Mouse (Mus musculus): ENCODE measurements around the gene Tmem150c. TPM values are rescaled to one million over a fixed set of nuclear protein-coding genes. Genes with fewer than 3 reads are reported as not detected.
A peak's percentile ranks its signal among the peaks of the same experiment; 100 is the strongest.

Tmem150c gene
- polyA plus RNA-seq, 1 experiment = not detected

DNA sequence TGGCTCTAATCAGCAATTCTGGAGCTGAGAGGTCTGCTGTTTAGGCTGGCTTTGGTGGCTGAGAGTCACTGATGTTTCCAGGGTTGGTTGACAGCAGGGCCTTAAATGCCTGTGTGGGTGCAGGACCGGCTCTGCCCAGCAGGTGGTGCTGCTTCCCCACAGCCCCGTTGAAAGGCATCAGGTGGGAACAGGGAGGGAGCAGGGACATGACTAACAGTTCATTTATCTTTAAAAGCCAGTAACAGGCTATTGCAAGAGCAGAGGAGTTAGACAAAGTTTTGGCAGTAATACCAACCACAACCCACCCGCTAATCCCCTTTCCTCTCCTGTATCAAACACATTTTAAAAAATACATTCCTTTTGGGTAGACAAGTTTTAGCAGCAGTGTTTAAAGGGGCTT lies 89.4 kb downstream of the Tmem150c start:
- TF ChIP-seq E2F4 (IDR thresholded peaks at IDR 0.05; ENCODE audit: insufficient read depth) = no peak
- Histone ChIP-seq H3K4me2 (ENCODE audit: low read depth) (no peak overlapping the region), H3K36me3 (ENCODE audit: control insufficient read depth, insufficient read depth) (no peaks in the 10 kb centered on the region), H3K4me3 (no peak overlapping the region), H3K79me2 (ENCODE audit: control insufficient read depth, insufficient read depth) (no peaks in the 10 kb centered on the region), H3K27me3 (ENCODE audit: control insufficient read depth, insufficient read depth, insufficient read length) (no peaks in the 10 kb centered on the region), H3ac (ENCODE audit: control insufficient read depth, insufficient read length) (no peak overlapping the region)

DNA sequence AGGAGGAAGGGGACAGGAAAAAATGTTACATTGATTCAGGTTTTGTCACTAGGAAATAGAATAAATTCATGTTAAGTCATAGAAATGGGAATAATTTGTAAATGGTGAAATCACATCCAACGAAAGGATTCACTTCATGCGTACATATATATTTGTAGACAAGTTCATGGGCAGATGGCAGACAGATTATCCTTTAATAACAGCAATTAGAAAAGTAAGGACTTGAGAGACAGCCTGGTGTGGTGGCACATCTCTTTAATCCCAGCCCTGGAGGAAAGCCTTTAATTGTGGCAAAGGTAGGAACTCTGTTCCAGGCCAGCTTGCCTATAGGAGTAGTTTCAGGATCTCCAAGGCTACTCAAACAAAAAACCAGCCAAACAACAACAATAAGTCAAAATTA lies 90.1 kb downstream of the Tmem150c start:
- TF ChIP-seq TCF3 (IDR thresholded peaks at IDR 0.05; ENCODE audit: insufficient read length, low read depth) (no peak), REST (IDR thresholded peaks at IDR 0.05; ENCODE audit: insufficient read depth, insufficient read length) (no peak), POLR2A (IDR thresholded peaks at IDR 0.05; ENCODE audit: insufficient read length, low read depth) (no peak), MAX (IDR thresholded peaks at IDR 0.05; ENCODE audit: low read depth) (no peak), MYOG (IDR thresholded peaks at IDR 0.05; ENCODE audit: control insufficient read depth in 1 of 3, insufficient read depth in 1 of 3, insufficient read length in 2 of 3, low read depth in 2 of 3) (no peak), E2F4 (IDR thresholded peaks at IDR 0.05; ENCODE audit: insufficient read depth) (no peak)
- Histone ChIP-seq H3ac (ENCODE audit: control insufficient read depth, insufficient read length) (no peak overlapping the region), H3K4me3 (no peak overlapping the region), H3K4me2 (ENCODE audit: low read depth) (no peak overlapping the region), H3K27me3 (ENCODE audit: control insufficient read depth, insufficient read depth, insufficient read length) (no peaks in the 10 kb centered on the region), H3K79me2 (ENCODE audit: control insufficient read depth, insufficient read depth) (no peaks in the 10 kb centered on the region), H3K36me3 (ENCODE audit: control insufficient read depth, insufficient read depth) (no peaks in the 10 kb centered on the region)

DNA sequence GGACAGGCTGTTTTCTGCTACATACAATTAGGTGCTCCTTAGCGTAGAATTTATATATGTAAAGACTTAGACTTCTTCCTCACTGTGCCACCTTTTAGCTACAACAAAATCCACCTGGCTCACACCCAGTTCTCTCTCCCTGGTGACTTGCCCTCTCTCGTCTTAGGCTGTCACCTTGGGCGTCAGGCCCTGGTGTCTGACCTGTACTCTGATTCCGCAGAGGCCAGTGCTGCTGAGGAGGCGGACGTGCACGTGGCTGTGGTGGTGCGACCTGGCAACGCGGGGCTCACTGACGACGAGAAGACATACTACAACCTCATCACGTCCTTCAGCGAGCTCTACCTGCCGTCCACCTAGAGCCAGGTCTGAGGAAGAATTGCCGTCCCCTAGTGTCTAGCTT lies 92.0 kb downstream of the Tmem150c start:
- H3K27me3 ChIP-seq (ENCODE audit: control insufficient read depth, insufficient read depth, insufficient read length) = no peaks in the 10 kb centered on the region
- no peak overlapping the region for H3K4me2 ChIP-seq (ENCODE audit: low read depth)
- H3K36me3 ChIP-seq (ENCODE audit: control insufficient read depth, insufficient read depth) = no peaks in the 10 kb centered on the region
- H3K4me3 ChIP-seq = no peak overlapping the region
- TF ChIP-seq E2F4 (IDR thresholded peaks at IDR 0.05; ENCODE audit: insufficient read depth) (no peak), CEBPB (IDR thresholded peaks at IDR 0.05; ENCODE audit: insufficient read depth, poor library complexity, severe bottlenecking) (no peak), SRF (IDR thresholded peaks at IDR 0.05; ENCODE audit: control insufficient read depth, insufficient read length, low read depth) (no peak), REST (IDR thresholded peaks at IDR 0.05; ENCODE audit: insufficient read depth, insufficient read length) (no peak), MYOG (IDR thresholded peaks at IDR 0.05; ENCODE audit: control insufficient read depth in 1 of 3, insufficient read depth in 1 of 3, insufficient read length in 2 of 3, low read depth in 2 of 3) (no peak), TCF12 (IDR thresholded peaks at IDR 0.05; ENCODE audit: insufficient read depth, poor library complexity, severe bottlenecking) (no peak), POLR2A (IDR thresholded peaks at IDR 0.05; ENCODE audit: insufficient read length, low read depth) (no peak), MAX (IDR thresholded peaks at IDR 0.05; ENCODE audit: low read depth) (no peak), MYOD1 (IDR thresholded peaks at IDR 0.05; ENCODE audit: control insufficient read depth in 1 of 3, insufficient read length in 2 of 3, low read depth in 2 of 3) (no peak), USF1 (IDR thresholded peaks at IDR 0.05; ENCODE audit: low read depth) (no peak), TCF3 (IDR thresholded peaks at IDR 0.05; ENCODE audit: insufficient read length, low read depth) (no peak), POLR2AphosphoS2 (IDR thresholded peaks at IDR 0.05; ENCODE audit: insufficient read length, low read depth) (no peak)
- H3ac ChIP-seq (ENCODE audit: control insufficient read depth, insufficient read length) = no peak overlapping the region
- H3K79me2 ChIP-seq (ENCODE audit: control insufficient read depth, insufficient read depth) = no peaks in the 10 kb centered on the region

DNA sequence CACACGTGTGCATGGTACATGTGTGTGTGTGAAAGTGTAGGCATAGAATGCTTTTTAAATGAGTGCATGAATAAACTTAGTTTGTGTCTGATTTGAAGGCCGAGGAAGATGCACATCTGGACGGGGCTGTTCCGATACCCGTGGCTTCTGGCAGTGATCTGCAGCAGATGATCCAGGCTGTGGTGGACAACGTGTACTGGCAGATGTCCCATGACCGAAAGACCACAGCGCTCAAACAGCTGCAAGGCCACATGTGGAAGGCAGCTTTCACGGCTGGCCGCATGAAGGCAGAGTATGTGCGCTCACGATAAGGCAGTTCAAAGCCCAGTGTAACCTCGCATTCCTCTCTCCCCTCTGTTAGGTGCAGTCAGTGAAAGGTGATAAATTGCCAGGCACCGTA lies 98.7 kb downstream of the Tmem150c start:
- peaks cover 4% of the 10 kb centered on the region for H3K79me2 ChIP-seq (ENCODE audit: control insufficient read depth, insufficient read depth)
- H3ac ChIP-seq (ENCODE audit: control insufficient read depth, insufficient read length) = no peak overlapping the region
- H3K36me3 ChIP-seq (ENCODE audit: control insufficient read depth, insufficient read depth) = peaks cover 3% of the 10 kb centered on the region
- H3K4me3 ChIP-seq = no peak overlapping the region
- no peaks in the 10 kb centered on the region for H3K27me3 ChIP-seq (ENCODE audit: control insufficient read depth, insufficient read depth, insufficient read length)
- H3K4me2 ChIP-seq (ENCODE audit: low read depth) = no peak overlapping the region
- TF ChIP-seq TCF12 (IDR thresholded peaks at IDR 0.05; ENCODE audit: insufficient read depth, poor library complexity, severe bottlenecking) = no peak
- peak in 1 of 3 experiments; percentile 10 for TF ChIP-seq MYOD1 (IDR thresholded peaks at IDR 0.05; ENCODE audit: control insufficient read depth in 1 of 3, insufficient read length in 2 of 3, low read depth in 2 of 3)

DNA sequence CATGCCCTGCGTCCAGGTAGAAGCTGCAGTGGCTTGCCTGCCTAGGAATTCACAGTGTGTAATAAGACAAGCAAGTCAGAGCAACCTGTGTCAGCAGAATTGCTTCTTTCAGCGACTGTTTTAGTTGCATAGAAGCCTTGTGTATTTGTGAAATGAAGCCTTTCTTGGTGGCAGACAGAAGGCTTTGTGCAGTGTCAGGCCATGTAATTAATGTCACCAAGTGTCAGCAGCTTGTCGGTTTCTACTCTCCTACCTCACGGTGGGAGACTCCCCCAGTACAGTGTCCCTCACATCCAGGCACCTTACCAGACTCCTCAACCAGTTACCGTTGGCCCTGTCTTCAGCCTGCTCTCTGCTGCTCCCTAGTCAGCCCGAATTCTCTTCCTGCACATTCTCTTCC lies 100.3 kb downstream of the Tmem150c start:
- H3ac ChIP-seq (ENCODE audit: control insufficient read depth, insufficient read length) = no peak overlapping the region
- no peak overlapping the region for H3K4me2 ChIP-seq (ENCODE audit: low read depth)
- no peaks in the 10 kb centered on the region for H3K27me3 ChIP-seq (ENCODE audit: control insufficient read depth, insufficient read depth, insufficient read length)
- H3K79me2 ChIP-seq (ENCODE audit: control insufficient read depth, insufficient read depth) = peaks cover 4% of the 10 kb centered on the region
- H3K36me3 ChIP-seq (ENCODE audit: control insufficient read depth, insufficient read depth) = peaks cover 3% of the 10 kb centered on the region
- no peak for TF ChIP-seq MYOG (IDR thresholded peaks at IDR 0.05; ENCODE audit: control insufficient read depth in 1 of 3, insufficient read depth in 1 of 3, insufficient read length in 2 of 3, low read depth in 2 of 3)
- no peak for TF ChIP-seq POLR2A (IDR thresholded peaks at IDR 0.05; ENCODE audit: insufficient read length, low read depth)
- TF ChIP-seq MYOD1 (IDR thresholded peaks at IDR 0.05; ENCODE audit: control insufficient read depth in 1 of 3, insufficient read length in 2 of 3, low read depth in 2 of 3) = no peak
- TF ChIP-seq TCF3 (IDR thresholded peaks at IDR 0.05; ENCODE audit: insufficient read length, low read depth) = no peak
- TF ChIP-seq USF1 (IDR thresholded peaks at IDR 0.05; ENCODE audit: low read depth) = no peak
- TF ChIP-seq E2F4 (IDR thresholded peaks at IDR 0.05; ENCODE audit: insufficient read depth) = no peak
- TF ChIP-seq MAX (IDR thresholded peaks at IDR 0.05; ENCODE audit: low read depth) = no peak
- no peak overlapping the region for H3K4me3 ChIP-seq

DNA sequence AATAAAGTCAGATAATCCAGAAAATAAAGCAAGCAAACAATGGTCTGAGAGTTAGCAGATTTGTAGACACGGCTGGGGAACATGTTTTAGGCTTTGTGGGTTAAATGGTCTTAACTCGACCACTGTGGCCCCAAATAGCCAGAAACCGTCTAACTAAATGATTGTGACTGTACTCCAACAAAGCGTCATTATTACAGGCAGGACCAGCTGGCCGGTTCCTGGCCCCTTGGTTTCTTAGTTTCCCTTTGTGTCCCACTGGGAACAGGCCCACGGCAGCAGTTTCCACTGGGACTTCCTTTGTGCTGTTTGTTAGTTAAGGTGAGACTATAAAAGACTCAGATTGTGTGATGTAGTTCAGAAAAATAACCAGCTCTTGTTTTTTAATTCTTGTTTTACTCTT lies 100.9 kb downstream of the Tmem150c start:
- peaks cover 4% of the 10 kb centered on the region for H3K79me2 ChIP-seq (ENCODE audit: control insufficient read depth, insufficient read depth)
- peaks cover 3% of the 10 kb centered on the region for H3K36me3 ChIP-seq (ENCODE audit: control insufficient read depth, insufficient read depth)
- no peak overlapping the region for H3ac ChIP-seq (ENCODE audit: control insufficient read depth, insufficient read length)
- H3K4me3 ChIP-seq = no peak overlapping the region
- no peak overlapping the region for H3K4me2 ChIP-seq (ENCODE audit: low read depth)
- TF ChIP-seq MAX (IDR thresholded peaks at IDR 0.05; ENCODE audit: low read depth) (no peak), MYOG (IDR thresholded peaks at IDR 0.05; ENCODE audit: control insufficient read depth in 1 of 3, insufficient read depth in 1 of 3, insufficient read length in 2 of 3, low read depth in 2 of 3) (no peak), TCF3 (IDR thresholded peaks at IDR 0.05; ENCODE audit: insufficient read length, low read depth) (no peak)
- no peaks in the 10 kb centered on the region for H3K27me3 ChIP-seq (ENCODE audit: control insufficient read depth, insufficient read depth, insufficient read length)

Data from myocyte (in vitro differentiated cells).